Mouse (Mus musculus) limb, embryonic 14.5 days (tissue): ENCODE measurements at regions not wholly inside any gene's neighbourhood (a gene's known extent, or its start where the extent isn't known, plus 50 kb on each side); places are given as distances from the start of the nearest gene placed in this dataset.

ENCODE experiments used
- ATAC-seq: fragments of 200-750 bp; cut with Nextera tagmentation; 2 replicates; pipeline ENCODE4 v1.8.0; 2017; ENCODE audit warnings: low read depth, moderate number of reproducible peaks, moderate TSS enrichment; ENCODE audit not compliant: low FRiP score
- DNase-seq: peaks from one replicate; pipeline ENCODE4 v3.0.0-alpha.2; 2015; ENCODE audit warnings: low spot score
- H3K27ac ChIP-seq: fragments of 300-500 bp; sonication (generic); replicated peaks from 2 replicates; pipeline ENCODE4 v1.5.1; 2014; ENCODE audit warnings: low read depth, mild to moderate bottlenecking, low read length, moderate library complexity, mixed read lengths
- H3K27me3 ChIP-seq: fragments of 300-500 bp; sonication (generic); 2 replicates; pipeline ENCODE4 v1.6.1; 2014; ENCODE audit warnings: low read length, mixed read lengths; ENCODE audit not compliant: control insufficient read depth, insufficient read depth
- H3K36me3 ChIP-seq: fragments of 300-500 bp; sonication (generic); 2 replicates; pipeline ENCODE4 v1.6.1; 2014; ENCODE audit warnings: mild to moderate bottlenecking, low read length, moderate library complexity, mixed read lengths; ENCODE audit not compliant: control insufficient read depth, insufficient read depth
- H3K4me1 ChIP-seq: fragments of 300-500 bp; sonication (generic); 2 replicates; pipeline ENCODE4 v1.6.1; 2014; ENCODE audit warnings: antibody characterized with exemption, low read length, mixed read lengths; ENCODE audit not compliant: control insufficient read depth, insufficient read depth
- H3K4me2 ChIP-seq: fragments of 300-500 bp; sonication (generic); replicated peaks from 2 replicates; pipeline ENCODE4 v1.6.1; 2014; ENCODE audit warnings: low read depth, mild to moderate bottlenecking, low read length, moderate library complexity; ENCODE audit not compliant: severe bottlenecking
- H3K4me3 ChIP-seq: fragments of 300-500 bp; sonication (generic); replicated peaks from 2 replicates; pipeline ENCODE4 v1.5.1; 2014; ENCODE audit warnings: low read length
- H3K9ac ChIP-seq: fragments of 300-500 bp; sonication (generic); 2 replicates; pipeline ENCODE4 v1.6.1; 2014; ENCODE audit warnings: mild to moderate bottlenecking, low read depth, low read length, moderate library complexity; ENCODE audit not compliant: severe bottlenecking
- H3K9me3 ChIP-seq: fragments of 300-500 bp; sonication (generic); 2 replicates; pipeline ENCODE4 v1.6.1; 2016; ENCODE audit warnings: low read length; ENCODE audit not compliant: control insufficient read depth
- POLR2A ChIP-seq: fragments of 200-500 bp; IDR thresholded peaks from 2 replicates; pipeline ENCODE4 v1.8.0; 2012; ENCODE audit warnings: inconsistent platforms, mild to moderate bottlenecking, moderate library complexity, borderline replicate concordance; ENCODE audit not compliant: insufficient read depth, insufficient read length; ENCODE audit errors: extremely low read depth
- WGBS: fragments of 180-500 bp; shearing (Covaris S2); extraction: QIAGEN DNeasy Blood & Tissue Kit; methylation state at CpG from one replicate; pipeline ENCODE4 v1.1.7; 2014; 5-methylcytosine and 5-hydroxymethylcytosine counted together

DNA sequence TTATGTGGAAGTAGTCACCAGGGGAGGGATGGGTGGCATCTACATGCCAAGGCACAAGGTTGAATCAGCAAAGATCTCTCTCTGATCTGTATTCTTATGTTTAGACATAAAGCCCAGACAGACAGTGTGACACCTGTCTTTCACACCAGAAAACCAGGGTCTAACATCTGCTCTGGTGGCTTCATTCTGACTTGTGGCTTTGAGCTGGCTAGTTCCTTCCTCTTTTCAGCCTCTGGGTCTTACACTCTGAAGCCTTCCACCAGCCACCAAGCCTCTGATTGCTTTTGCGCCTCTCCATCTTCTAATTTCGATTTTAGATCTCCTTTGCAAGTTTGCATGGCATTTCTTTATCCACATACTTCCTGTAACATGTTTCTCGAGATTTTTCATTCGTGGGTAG, 191.5 kb upstream of the Trib2 start:
- DNase-seq (no peak), ATAC-seq (no peak)
- TF ChIP-seq POLR2A, result no peak
- Histone ChIP-seq H3K4me1 (0 out of 2 replicates have a peak, but pooled peaks cover 6% of the 10 kb centered on the region), H3K9ac (no peak overlapping the region), H3K4me2 (no peak overlapping the region), H3K27me3 (no peaks in the 10 kb centered on the region), H3K36me3 (no peaks in the 10 kb centered on the region), H3K9me3 (no peaks in the 10 kb centered on the region), H3K27ac (no peak overlapping the region), H3K4me3 (no peak overlapping the region)
- 85% methylated on average over 4 of the region's 4 CpGs for WGBS

GRCm38 (mm10) chr12:16006688-16007087, 190.0 kb upstream of the Trib2 start:
- Histone ChIP-seq H3K4me3 (no peak overlapping the region), H3K27ac (no peak overlapping the region), H3K4me1 (0 out of 2 replicates have a peak, but pooled peaks cover 3% of the 10 kb centered on the region), H3K27me3 (no peaks in the 10 kb centered on the region), H3K36me3 (no peaks in the 10 kb centered on the region), H3K9me3 (no peaks in the 10 kb centered on the region), H3K4me2 (no peak overlapping the region), H3K9ac (no peak overlapping the region)
- no peak for TF ChIP-seq POLR2A
- 81% methylated on average over 5 of the region's 5 CpGs for WGBS
- DNase-seq (no peak), ATAC-seq (no peak)

DNA sequence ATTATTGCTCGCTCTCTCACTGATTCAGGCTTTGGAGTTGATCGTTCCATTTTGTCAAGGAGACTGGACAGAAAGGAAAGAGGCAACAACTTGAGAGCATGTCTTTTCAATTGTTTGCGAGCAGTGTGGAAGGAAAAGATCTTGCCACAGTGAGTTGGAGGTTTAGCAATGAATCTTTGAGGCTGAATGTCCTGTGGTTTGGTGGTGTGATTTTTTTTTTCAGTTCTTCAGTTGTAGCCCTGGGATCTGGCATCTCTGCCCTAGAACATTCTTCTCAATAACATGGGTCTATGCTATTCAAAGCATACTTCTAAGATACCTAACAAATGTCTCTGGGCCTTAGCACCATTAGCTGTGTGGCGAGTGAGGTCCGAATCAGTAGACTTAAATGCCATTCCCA, 189.6 kb upstream of the Trib2 start:
- no peak overlapping the region for H3K27ac ChIP-seq
- no peaks in the 10 kb centered on the region for H3K9me3 ChIP-seq
- no peaks in the 10 kb centered on the region for H3K27me3 ChIP-seq
- no peak overlapping the region for H3K4me3 ChIP-seq
- ATAC-seq (no peak), DNase-seq (no peak)
- WGBS, result 92% methylated on average over 5 of the region's 5 CpGs
- H3K36me3 ChIP-seq, result no peaks in the 10 kb centered on the region
- H3K9ac ChIP-seq, result no peak overlapping the region
- TF ChIP-seq POLR2A, result no peak
- 0 out of 2 replicates have a peak, but pooled peaks cover 3% of the 10 kb centered on the region for H3K4me1 ChIP-seq
- no peak overlapping the region for H3K4me2 ChIP-seq

DNA sequence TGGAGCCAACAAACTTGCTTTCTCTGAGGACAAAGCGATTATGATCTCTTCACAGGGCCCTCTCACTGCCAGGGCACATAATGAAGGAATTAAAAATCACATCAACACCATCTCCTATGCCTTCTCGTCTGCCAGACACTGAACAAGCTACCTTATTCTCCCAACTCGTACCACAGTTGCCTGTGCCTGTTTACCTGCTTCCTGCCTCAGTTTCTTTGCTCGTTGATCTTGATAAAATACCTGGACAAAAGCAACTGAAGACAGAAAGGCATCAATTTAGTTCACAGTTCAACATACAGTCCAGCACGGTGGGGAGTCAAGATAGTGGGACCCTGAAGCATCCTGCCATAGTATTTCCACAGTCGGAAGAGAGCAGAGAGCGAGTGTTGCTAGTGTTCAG, 185.1 kb upstream of the Trib2 start:
- H3K9ac ChIP-seq, result no peak overlapping the region
- WGBS, result 87% methylated on average over 7 of the region's 7 CpGs
- H3K36me3 ChIP-seq, result no peaks in the 10 kb centered on the region
- no peak for TF ChIP-seq POLR2A
- H3K4me2 ChIP-seq, result no peak overlapping the region
- no peaks in the 10 kb centered on the region for H3K27me3 ChIP-seq
- no peak overlapping the region for H3K4me3 ChIP-seq
- no peak overlapping the region for H3K27ac ChIP-seq
- no peaks in the 10 kb centered on the region for H3K4me1 ChIP-seq
- H3K9me3 ChIP-seq, result no peaks in the 10 kb centered on the region; the same call in 1 of the 2 replicates
- DNase-seq (no peak), ATAC-seq (no peak)

- no peak overlapping the region for H3K9ac ChIP-seq
- no peaks in the 10 kb centered on the region; the same call in 1 of the 2 replicates for H3K9me3 ChIP-seq
- ATAC-seq (no peak), DNase-seq (no peak)
- H3K4me1 ChIP-seq, result no peaks in the 10 kb centered on the region
- TF ChIP-seq POLR2A, result no peak
- WGBS, result 69% methylated on average over 5 of the region's 5 CpGs
- H3K4me3 ChIP-seq, result no peak overlapping the region
- H3K36me3 ChIP-seq, result no peaks in the 10 kb centered on the region
- no peak overlapping the region for H3K4me2 ChIP-seq
- no peak overlapping the region for H3K27ac ChIP-seq
- H3K27me3 ChIP-seq, result no peaks in the 10 kb centered on the region
These were observed 184.5 kb upstream of the Trib2 start for GRCm38 (mm10) chr12:16001225-16001624.

DNA sequence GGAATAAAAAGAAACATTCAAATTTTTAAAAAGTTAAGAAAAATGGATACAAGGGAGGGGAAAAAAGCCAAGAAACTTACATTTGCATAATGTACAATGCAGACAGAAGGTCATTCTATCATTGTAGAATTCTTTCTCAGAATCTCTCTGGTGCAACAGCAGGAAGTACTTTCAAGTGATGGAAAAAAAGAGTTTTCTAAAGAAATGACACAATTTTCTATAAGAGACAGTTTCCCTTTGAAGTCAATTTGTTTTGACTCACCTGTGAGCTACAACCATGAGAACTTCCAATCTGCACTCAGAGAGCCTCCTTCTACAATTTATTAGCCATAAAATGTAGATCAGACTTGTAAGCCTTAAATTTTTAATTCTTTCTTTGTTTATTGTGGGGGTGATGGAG, 181.6 kb upstream of the Trib2 start:
- no peak for TF ChIP-seq POLR2A
- H3K9me3 ChIP-seq, result no peaks in the 10 kb centered on the region; the same call in 1 of the 2 replicates
- no peak overlapping the region for H3K9ac ChIP-seq
- H3K27ac ChIP-seq, result no peak overlapping the region
- H3K4me2 ChIP-seq, result no peak overlapping the region
- DNase-seq (no peak), ATAC-seq (no peak)
- no peaks in the 10 kb centered on the region for H3K4me1 ChIP-seq
- H3K36me3 ChIP-seq, result no peaks in the 10 kb centered on the region
- H3K4me3 ChIP-seq, result no peak overlapping the region
- H3K27me3 ChIP-seq, result no peaks in the 10 kb centered on the region
